Mouse (Mus musculus): ENCODE measurements around the gene Olfr458.
"Not testable (repeated sequence)": the region's sequence is repeated elsewhere in the genome, so short reads cannot be mapped to it uniquely, and the experiment has no call there.

Gene Olfr458

DNA sequence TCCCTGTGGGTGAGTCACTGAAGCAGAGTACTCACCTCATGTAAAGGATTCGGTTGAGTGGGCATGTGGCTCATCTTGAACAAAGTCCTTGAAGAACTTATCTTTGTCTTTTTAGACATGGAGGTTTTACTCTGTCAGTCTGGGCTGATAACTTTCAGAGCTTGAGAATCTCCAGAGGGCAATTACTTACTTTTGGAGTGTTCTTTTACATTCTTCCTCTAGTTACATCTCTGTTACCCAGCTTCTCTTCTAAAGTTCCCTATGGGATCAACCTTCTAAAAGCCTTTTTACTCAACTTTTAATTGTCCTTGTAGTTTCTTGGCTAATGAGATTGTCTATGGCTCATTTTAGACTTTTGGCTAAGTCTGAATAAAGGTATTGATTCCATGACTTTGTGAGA is at the start of gene Olfr458:
Olfr458 (minus strand) TSS at position 101 of the 400 bp plus-strand sequence.
- DNase-seq (ENCODE audit: low spot score): no peak

- no peak for DNase-seq (ENCODE audit: low spot score)
Measured at GRCm38 (mm10) chr6:42513461-42513860, 48.5 kb upstream of the Olfr458 start.

GRCm38 (mm10) chr6:42509311-42509710 is 44.3 kb upstream of the Olfr458 start:
- no peak for DNase-seq (ENCODE audit: low spot score)

GRCm38 (mm10) chr6:42503478-42503877 is 38.5 kb upstream of the Olfr458 start:
- DNase-seq (ENCODE audit: low spot score): no peak

GRCm38 (mm10) chr6:42489731-42490130 is 24.7 kb upstream of the Olfr458 start:
- DNase-seq (ENCODE audit: low spot score): no peak

DNA sequence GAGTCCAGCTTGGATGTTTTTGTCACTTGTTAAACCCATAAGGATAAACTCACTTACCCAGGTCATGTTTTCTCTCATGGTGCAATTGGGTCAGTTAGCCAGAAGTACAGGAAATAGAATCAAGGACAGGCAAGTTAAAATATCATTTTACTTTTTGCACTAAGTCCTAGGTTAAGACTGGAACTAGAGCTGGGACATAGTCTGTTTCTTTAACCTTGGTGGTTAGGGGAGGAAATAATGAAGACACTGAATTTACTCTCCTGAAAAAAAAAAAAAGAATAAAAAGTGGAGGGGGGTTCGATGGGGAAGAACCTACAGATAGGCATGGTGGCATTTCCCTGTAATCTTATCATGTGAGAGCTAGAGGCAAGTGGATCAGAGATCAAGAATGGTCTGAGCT is 22.1 kb upstream of the Olfr458 start, which contains the start of gene Olfr456:
Olfr456 (minus strand) TSS at position 101 of the 400 bp plus-strand sequence.
- DNase-seq (ENCODE audit: low spot score): no peak

GRCm38 (mm10) chr6:42484633-42485032 is 19.6 kb upstream of the Olfr458 start:
- DNase-seq (ENCODE audit: low spot score): no peak

GRCm38 (mm10) chr6:42476235-42476634 is 11.2 kb upstream of the Olfr458 start, which contains the start of gene Olfr457:
Gene Olfr457, minus strand, starts transcription at chr6:42476335.
- DNase-seq (ENCODE audit: low spot score): no peak

DNA sequence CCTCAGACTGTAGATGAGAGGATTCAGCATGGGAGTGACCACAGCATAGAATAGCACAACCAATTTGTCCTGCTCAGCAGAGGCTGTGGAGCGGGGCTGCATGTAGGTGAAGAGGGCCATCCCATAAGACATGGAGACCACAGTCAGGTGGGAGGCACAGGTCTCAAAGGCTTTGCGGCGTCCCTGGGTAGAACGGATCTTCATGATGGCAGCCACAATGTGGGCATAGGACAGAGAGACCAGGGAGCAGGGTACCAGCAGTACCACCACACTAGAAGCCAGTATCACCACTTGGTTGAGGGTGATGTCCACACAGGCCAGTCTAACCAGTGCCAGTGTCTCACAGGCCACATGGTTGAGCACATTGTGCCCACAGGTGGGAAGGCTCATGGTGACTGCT is 6.3 kb upstream of the Olfr458 start:
- DNase-seq (ENCODE audit: low spot score): not testable (repeated sequence)

DNA sequence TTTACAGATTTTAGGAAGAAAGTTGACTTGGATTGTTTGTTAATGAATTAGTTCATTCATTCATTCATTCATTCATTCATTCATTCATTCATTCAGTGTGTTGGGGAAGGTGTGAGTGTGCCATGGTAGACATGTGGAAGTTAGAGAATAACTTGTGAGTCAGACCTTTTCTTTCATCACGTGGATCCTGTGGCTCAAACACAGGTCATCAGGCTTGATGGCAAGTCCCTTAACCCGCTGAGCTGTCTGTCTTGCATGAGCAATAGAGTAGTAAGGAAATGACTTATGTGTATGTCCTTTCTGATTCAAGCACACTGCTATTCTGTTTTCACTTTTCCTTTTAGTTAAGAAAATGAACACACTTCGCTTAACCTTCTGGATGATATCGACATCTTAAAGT is 5.5 kb upstream of the Olfr458 start:
- no peak for DNase-seq (ENCODE audit: low spot score)

DNA sequence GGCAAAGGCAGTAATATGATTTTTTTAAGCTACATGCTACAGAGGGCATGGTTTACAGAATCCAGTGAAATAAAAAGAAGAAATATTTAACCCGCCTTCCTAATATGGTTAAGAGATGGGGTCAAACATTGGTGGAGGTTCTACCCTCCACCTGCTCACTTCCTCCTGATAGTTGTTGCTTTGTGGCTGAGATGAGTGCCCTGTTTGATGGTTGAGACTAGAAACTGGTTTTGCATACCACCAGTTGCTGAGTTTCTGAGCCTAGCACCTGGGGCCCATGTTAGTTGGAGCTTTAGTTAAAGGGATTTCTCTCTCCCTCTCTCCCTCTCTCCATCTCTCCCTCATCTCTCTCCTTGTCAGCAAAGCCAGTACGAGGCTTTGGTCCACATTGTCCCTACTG is 17.6 kb downstream of the Olfr458 start:
- no peak for DNase-seq (ENCODE audit: low spot score)

DNA sequence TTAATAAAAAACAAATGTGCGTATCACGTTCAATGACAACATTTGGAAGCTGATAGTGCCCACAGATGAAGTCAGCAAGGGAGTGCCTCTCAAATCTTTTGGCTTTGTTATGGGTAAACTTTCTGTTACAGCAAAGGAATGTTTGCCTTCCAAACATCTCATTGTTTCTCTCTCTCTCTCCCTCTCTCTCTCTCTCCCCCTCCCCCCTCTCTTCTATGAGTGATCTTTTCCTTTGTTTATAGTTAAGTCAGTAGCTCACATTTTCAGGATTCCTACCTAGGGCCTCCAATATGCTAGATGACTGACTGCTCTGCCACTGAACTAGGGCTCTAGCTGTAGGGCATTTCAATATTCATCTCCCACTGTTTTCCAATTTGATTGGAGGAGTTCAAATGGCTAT is 20.5 kb downstream of the Olfr458 start:
- DNase-seq (ENCODE audit: low spot score): no peak

DNA sequence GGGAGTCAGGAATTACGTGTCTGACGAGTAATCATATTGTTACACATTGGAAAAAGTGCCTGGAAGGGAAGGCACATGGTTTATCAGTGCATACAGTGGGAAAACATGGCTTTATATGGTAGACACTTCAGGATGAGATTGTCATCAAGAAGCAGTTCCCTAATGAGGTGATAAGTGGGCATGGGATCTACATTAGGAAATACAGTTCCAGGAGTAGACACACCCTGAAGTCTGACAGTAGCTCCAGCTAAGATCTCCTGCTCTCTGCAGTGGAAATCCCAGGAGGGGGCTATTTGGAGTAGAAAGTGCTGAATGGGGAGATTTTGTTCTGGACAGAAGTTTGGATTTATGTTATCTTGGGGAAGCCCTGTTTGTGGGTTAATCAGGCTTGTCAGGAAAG is 23.6 kb downstream of the Olfr458 start:
- no peak for DNase-seq (ENCODE audit: low spot score)

DNA sequence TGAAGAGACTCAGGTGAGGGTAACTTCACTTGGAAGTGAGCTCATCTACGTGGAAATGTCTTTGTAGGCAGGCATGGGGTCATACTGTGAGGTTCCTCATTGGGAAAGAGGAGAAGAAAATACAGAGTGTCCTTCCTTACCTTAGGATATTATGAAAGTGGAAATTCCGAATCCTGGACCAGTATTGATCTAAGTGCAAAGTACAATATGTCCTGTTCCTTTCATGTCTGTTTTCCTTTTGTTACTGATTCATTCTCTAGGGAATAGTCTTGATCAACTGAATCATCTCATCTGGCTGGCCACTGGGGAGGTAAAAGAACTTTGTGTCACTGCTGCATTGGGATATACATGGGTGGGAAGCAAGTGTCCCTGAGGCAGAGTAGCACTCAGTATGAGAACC is 29.5 kb downstream of the Olfr458 start:
- DNase-seq (ENCODE audit: low spot score): no peak

GRCm38 (mm10) chr6:42434446-42434845 is 30.6 kb downstream of the Olfr458 start, which contains the start of gene Tas2r126:
Gene Tas2r126, plus strand, starts transcription at chr6:42434535.
- DNase-seq (ENCODE audit: low spot score): no peak

DNA sequence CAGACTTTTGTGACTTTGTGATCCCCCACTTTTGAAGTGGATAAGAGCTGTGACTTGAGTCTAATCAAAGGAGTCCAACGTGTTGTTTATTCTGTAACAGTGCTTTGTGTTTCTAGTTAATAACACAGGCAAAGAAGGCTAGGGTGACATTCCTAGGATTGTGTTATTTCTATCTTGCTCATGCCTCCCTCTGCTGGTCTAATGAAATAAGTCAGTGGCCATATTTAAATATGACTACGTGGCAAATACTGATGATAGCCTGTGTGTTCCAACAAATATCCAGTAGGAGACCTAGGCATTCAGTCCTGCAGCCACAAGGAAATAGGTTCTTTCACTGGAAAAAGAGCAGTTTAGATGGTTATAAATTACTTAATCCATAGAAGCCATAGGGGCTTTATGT is 31.4 kb downstream of the Olfr458 start:
- no peak for DNase-seq (ENCODE audit: low spot score)

DNA sequence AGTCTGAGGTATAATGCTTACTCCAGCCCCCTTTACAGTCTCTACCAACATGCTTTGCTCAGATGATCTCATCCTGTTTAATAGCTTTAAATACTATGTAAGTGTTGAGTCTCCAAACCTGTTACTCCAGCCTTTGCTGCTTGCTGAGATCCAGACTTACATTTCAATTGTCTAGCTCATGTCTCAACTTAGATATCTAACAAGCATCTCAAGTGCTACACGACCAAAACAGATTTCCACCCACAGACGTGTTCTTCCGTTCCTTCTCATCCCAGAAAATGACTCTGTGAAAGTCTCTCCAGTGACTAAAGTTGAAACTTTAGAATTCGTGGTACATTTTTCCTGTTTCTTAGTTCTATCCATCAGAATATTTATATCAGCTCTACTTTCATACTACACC is 38.7 kb downstream of the Olfr458 start:
- DNase-seq (ENCODE audit: low spot score): no peak

DNA sequence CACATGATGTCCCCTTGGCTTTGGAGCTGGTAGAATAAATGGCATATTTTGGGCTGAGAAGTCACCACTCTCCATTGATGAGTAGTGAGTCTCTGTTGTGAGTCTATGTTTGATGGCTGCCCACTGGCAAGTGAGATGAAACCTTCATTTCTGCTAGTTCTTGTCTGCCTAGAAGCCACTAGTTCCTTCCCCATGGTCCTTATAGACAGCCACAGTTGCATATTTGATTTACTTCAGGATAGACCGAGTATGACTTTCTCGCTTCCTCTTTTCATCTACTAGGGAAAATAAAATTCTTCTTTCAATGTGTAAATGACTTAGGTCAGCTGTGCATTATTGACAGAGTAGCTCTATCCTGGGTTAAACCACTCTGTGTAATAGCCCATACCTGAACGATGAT is 40.5 kb downstream of the Olfr458 start:
- no peak for DNase-seq (ENCODE audit: low spot score)

DNA sequence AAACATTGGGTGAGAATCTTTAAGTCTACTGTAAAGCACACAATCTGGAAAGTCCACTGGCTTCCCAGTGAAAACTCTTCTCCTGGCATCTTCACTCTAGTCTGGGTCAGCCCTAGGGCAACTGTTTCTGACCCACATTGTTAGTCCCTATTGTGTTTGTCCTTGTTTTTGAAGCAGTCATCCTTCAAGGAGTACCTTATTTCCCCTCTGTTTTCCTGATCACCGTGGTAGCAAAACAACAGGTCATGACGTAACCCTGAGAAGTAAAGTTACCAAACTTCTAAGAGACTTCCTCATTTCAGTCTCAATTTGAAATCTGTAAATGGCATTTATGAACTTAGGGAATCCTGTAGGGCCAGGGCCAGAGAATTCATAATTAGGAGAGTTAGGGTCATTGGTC is 43.6 kb downstream of the Olfr458 start:
- no peak for DNase-seq (ENCODE audit: low spot score)

DNA sequence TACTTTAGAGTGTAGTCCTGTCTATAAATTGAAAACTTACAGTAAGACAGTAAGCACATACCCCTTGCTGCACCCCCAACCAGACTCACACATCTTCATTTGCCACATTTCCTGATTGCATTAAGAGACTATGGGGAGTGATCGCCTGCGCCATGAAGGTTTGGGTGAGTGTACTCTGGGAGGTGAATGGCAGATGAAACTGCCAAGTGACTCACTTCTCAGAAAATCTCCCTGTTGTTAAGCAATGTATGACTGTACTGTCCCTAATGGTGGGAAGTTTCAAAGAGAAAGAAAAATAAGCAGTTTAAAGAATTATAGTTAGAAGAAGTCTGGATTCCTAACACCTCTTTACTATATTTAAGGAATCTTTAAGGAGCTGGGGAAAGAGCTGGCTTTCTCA is 45.6 kb downstream of the Olfr458 start:
- no peak for DNase-seq (ENCODE audit: low spot score)

All from ovary, postnatal 14 days (tissue).